Mouse (Mus musculus): ENCODE measurements around the gene Tfcp2.

DNA sequence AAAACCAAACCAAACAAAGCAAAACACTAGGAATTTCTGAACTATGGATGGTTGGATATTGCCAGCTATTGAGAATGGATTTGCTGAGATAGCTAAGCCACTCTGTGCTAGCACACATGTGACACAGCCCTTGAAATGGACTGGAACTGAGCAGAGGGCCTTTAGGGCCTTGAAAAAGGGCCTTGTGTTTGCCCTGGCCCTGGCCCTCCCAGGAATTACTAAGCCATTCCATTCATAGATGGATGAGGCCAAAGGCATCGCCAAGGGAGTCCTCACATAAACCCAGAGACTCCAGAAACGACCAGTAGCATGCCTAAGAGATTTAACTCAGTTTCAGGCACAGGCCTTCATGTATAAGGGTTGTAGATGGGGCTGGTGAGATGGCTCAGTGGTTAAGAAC is 14.7 kb upstream of the Tfcp2 start:
- no peak for TF ChIP-seq POLR2A (IDR thresholded peaks at IDR 0.05; ENCODE audit: low read depth, low read length)
- no peak for TF ChIP-seq CTCF (IDR thresholded peaks at IDR 0.05; ENCODE audit: borderline replicate concordance, insufficient read depth, low read length)
